Mouse (Mus musculus): ENCODE data around the gene Mxi1.

The Mxi1 gene

DNA sequence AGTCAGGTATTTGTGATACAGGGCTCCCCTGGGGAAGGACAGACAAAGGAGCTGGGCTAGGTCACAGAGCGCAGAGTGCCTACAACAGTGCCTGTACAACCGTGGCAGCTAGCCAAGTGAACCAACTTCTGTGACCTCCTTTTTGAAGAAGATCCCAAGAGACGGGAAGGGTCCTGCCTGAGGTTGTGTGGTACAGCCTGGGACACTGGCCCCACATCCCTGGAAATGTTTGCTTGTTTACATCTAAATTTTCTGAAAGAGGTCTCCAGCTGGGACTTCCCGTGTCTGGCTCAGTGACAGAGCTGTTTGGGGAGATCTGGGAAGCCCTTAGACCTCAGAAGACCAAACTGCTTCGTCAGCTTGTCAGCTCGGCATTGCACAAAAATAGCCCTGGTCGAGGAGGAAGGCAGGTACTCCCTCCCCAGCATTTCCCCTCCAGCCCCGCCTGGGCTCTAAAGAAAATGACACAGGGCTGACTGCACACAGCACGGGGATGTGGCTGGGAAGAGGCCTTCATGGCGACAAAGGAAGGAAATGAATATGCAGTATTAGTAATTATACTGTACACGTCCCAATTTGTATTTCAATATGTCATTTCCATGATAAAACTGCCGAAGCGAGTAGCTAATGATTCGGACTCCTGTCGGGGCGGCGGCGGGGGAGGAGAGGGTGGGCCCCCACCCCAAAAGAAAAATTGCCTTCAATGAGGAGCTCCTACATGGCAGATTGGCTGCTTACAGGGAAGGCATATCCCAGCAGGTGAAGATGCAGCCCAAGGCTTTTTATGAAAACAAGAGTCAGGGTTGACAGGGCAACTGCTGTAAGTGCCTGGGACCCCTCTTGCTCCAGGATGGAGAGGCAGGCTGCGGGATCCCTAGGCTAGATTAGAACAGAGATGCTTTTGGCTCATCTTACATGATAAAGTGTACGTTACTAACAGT, 25.8 kb upstream of the Mxi1 start:
- Histone ChIP-seq H3K27me3 (ENCODE audit: insufficient read depth, low read length) (peaks cover 7% of the 10 kb centered on the region), H3K4me1 (replicated peaks; ENCODE audit: low read depth, low read length) (peaks cover 33% of the 10 kb centered on the region), H3K9me3 (ENCODE audit: low read length) (no peaks in the 10 kb centered on the region), H3K4me3 (replicated peaks; ENCODE audit: low read length) (peak overlapping the region; percentile 45), H3K36me3 (ENCODE audit: insufficient read depth, low read length) (no peaks in the 10 kb centered on the region)
- TF ChIP-seq NANOG (IDR thresholded peaks at IDR 0.05; ENCODE audit: borderline replicate concordance, low read length) = no peak
- no peak for TF ChIP-seq POU5F1 (IDR thresholded peaks at IDR 0.05; ENCODE audit: borderline replicate concordance, low read length)
- no peak for TF ChIP-seq CTCF (conservative IDR thresholded peaks at IDR 0.05; ENCODE audit: low read length)

- H3K4me1 ChIP-seq (replicated peaks; ENCODE audit: low read depth, low read length) = peaks cover 17% of the 10 kb centered on the region
- H3K4me3 ChIP-seq (replicated peaks; ENCODE audit: low read length) = 0 out of 2 replicates have a peak overlapping the region, but pooled peaks have one; percentile 32
- H3K9me3 ChIP-seq (ENCODE audit: low read length) = no peaks in the 10 kb centered on the region
- H3K36me3 ChIP-seq (ENCODE audit: insufficient read depth, low read length) = no peaks in the 10 kb centered on the region
- no peak for TF ChIP-seq CTCF (conservative IDR thresholded peaks at IDR 0.05; ENCODE audit: low read length)
- no peak for TF ChIP-seq NANOG (IDR thresholded peaks at IDR 0.05; ENCODE audit: borderline replicate concordance, low read length)
- peak; percentile 93 for TF ChIP-seq POU5F1 (IDR thresholded peaks at IDR 0.05; ENCODE audit: borderline replicate concordance, low read length)
- peaks cover 8% of the 10 kb centered on the region for H3K27me3 ChIP-seq (ENCODE audit: insufficient read depth, low read length)
These were observed 13.7 kb upstream of the Mxi1 start for GRCm38 (mm10) chr19:53296331-53297254.

GRCm38 (mm10) chr19:53299156-53299828, 11.0 kb upstream of the Mxi1 start:
- no peaks in the 10 kb centered on the region for H3K36me3 ChIP-seq (ENCODE audit: insufficient read depth, low read length)
- TF ChIP-seq POU5F1 (IDR thresholded peaks at IDR 0.05; ENCODE audit: borderline replicate concordance, low read length) (no peak), NANOG (IDR thresholded peaks at IDR 0.05; ENCODE audit: borderline replicate concordance, low read length) (no peak), CTCF (conservative IDR thresholded peaks at IDR 0.05; ENCODE audit: low read length) (no peak)
- H3K4me3 ChIP-seq (replicated peaks; ENCODE audit: low read length) = no peak overlapping the region
- H3K4me1 ChIP-seq (replicated peaks; ENCODE audit: low read depth, low read length) = peaks cover 28% of the 10 kb centered on the region
- H3K27me3 ChIP-seq (ENCODE audit: insufficient read depth, low read length) = peaks cover 8% of the 10 kb centered on the region
- H3K9me3 ChIP-seq (ENCODE audit: low read length) = no peaks in the 10 kb centered on the region

DNA sequence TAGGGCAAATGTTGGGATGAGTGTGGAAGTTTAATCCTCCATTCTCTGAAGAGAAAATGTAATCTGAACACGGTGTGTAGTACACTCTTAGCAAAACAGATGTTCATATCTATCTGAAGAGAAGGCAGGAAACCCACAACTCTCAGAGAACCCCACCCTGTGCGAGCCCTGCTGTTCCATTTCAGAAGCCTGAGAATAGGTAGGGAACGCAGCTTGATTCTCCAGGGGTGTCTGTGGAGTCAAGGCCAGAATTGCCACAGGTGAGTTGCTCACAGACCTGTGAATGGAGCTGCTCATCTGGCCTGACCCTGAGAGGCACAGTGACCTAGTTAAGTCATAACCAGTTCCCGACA, 10.5 kb upstream of the Mxi1 start:
- peaks cover 12% of the 10 kb centered on the region for H3K27me3 ChIP-seq (ENCODE audit: insufficient read depth, low read length)
- no peak overlapping the region for H3K4me3 ChIP-seq (replicated peaks; ENCODE audit: low read length)
- peaks cover 28% of the 10 kb centered on the region for H3K4me1 ChIP-seq (replicated peaks; ENCODE audit: low read depth, low read length)
- no peaks in the 10 kb centered on the region for H3K36me3 ChIP-seq (ENCODE audit: insufficient read depth, low read length)
- TF ChIP-seq CTCF (conservative IDR thresholded peaks at IDR 0.05; ENCODE audit: low read length) (no peak), POU5F1 (IDR thresholded peaks at IDR 0.05; ENCODE audit: borderline replicate concordance, low read length) (no peak), NANOG (IDR thresholded peaks at IDR 0.05; ENCODE audit: borderline replicate concordance, low read length) (no peak)
- no peaks in the 10 kb centered on the region for H3K9me3 ChIP-seq (ENCODE audit: low read length)

DNA sequence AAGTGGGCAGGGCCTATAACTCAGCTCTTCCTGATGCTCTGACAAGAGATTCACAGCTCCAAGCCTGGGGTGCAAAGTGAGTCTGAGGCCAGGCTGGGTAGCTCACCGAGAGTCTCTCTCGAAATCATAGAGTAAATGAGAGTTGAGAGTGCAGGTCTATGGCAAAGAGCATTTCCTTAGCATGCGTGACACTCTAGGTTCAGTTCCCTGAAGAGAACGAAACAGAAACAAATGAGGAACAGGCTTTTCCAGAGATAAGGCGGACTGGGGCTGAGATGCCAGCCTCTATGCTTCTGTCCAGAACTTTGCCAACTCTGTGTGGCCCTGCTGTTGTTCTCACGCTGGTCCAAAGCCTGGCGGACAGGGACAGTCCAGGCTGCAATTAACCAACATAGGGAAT, 6.9 kb upstream of the Mxi1 start:
- TF ChIP-seq NANOG (IDR thresholded peaks at IDR 0.05; ENCODE audit: borderline replicate concordance, low read length) = no peak
- TF ChIP-seq CTCF (conservative IDR thresholded peaks at IDR 0.05; ENCODE audit: low read length) = no peak
- TF ChIP-seq POU5F1 (IDR thresholded peaks at IDR 0.05; ENCODE audit: borderline replicate concordance, low read length) = no peak
- Histone ChIP-seq H3K36me3 (ENCODE audit: insufficient read depth, low read length) (no peaks in the 10 kb centered on the region), H3K4me1 (replicated peaks; ENCODE audit: low read depth, low read length) (peaks cover 40% of the 10 kb centered on the region), H3K4me3 (replicated peaks; ENCODE audit: low read length) (no peak overlapping the region), H3K9me3 (ENCODE audit: low read length) (no peaks in the 10 kb centered on the region), H3K27me3 (ENCODE audit: insufficient read depth, low read length) (peaks cover 41% of the 10 kb centered on the region)

- H3K4me1 ChIP-seq (replicated peaks; ENCODE audit: low read depth, low read length) = peaks cover 48% of the 10 kb centered on the region
- H3K27me3 ChIP-seq (ENCODE audit: insufficient read depth, low read length) = peaks cover 40% of the 10 kb centered on the region
- H3K4me3 ChIP-seq (replicated peaks; ENCODE audit: low read length) = no peak overlapping the region
- no peaks in the 10 kb centered on the region for H3K9me3 ChIP-seq (ENCODE audit: low read length)
- H3K36me3 ChIP-seq (ENCODE audit: insufficient read depth, low read length) = no peaks in the 10 kb centered on the region
- no peak for TF ChIP-seq CTCF (conservative IDR thresholded peaks at IDR 0.05; ENCODE audit: low read length)
- no peak for TF ChIP-seq POU5F1 (IDR thresholded peaks at IDR 0.05; ENCODE audit: borderline replicate concordance, low read length)
- no peak for TF ChIP-seq NANOG (IDR thresholded peaks at IDR 0.05; ENCODE audit: borderline replicate concordance, low read length)
These were observed 4.7 kb upstream of the Mxi1 start for GRCm38 (mm10) chr19:53305621-53306020.

DNA sequence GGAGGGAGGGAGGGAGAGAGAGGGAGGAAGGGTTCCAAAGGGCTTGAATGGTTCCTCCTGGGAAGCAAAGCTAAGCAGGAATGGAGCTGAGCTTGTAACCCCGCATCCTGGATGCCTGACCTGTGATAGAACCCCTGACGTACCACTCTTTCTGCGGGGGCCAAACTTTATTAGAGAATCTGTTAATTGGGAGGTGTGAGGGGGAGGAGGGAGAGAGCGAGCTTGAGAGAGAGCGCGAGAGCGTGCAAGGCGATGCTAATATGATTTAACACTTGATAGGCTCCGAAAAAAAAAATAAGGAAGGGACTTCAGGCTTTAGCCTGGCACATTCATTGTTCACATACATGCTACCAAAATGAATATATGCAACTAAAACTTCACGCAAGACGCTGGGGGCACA, 3.6 kb upstream of the Mxi1 start:
- no peaks in the 10 kb centered on the region for H3K9me3 ChIP-seq (ENCODE audit: low read length)
- peaks cover 56% of the 10 kb centered on the region for H3K4me1 ChIP-seq (replicated peaks; ENCODE audit: low read depth, low read length)
- no peak overlapping the region for H3K4me3 ChIP-seq (replicated peaks; ENCODE audit: low read length)
- H3K27me3 ChIP-seq (ENCODE audit: insufficient read depth, low read length) = peaks cover 50% of the 10 kb centered on the region
- H3K36me3 ChIP-seq (ENCODE audit: insufficient read depth, low read length) = no peaks in the 10 kb centered on the region
- TF ChIP-seq NANOG (IDR thresholded peaks at IDR 0.05; ENCODE audit: borderline replicate concordance, low read length) (no peak), POU5F1 (IDR thresholded peaks at IDR 0.05; ENCODE audit: borderline replicate concordance, low read length) (no peak), CTCF (conservative IDR thresholded peaks at IDR 0.05; ENCODE audit: low read length) (no peak)

GRCm38 (mm10) chr19:53307219-53307618, 3.1 kb upstream of the Mxi1 start:
- H3K9me3 ChIP-seq (ENCODE audit: low read length) = no peaks in the 10 kb centered on the region
- TF ChIP-seq POU5F1 (IDR thresholded peaks at IDR 0.05; ENCODE audit: borderline replicate concordance, low read length) = no peak
- TF ChIP-seq CTCF (conservative IDR thresholded peaks at IDR 0.05; ENCODE audit: low read length) = no peak
- TF ChIP-seq NANOG (IDR thresholded peaks at IDR 0.05; ENCODE audit: borderline replicate concordance, low read length) = no peak
- H3K4me1 ChIP-seq (replicated peaks; ENCODE audit: low read depth, low read length) = peaks cover 60% of the 10 kb centered on the region
- no peak overlapping the region for H3K4me3 ChIP-seq (replicated peaks; ENCODE audit: low read length)
- no peaks in the 10 kb centered on the region for H3K36me3 ChIP-seq (ENCODE audit: insufficient read depth, low read length)
- H3K27me3 ChIP-seq (ENCODE audit: insufficient read depth, low read length) = peaks cover 55% of the 10 kb centered on the region
